Mouse (Mus musculus) forebrain, postnatal 0 days (tissue): ENCODE measurements around the gene Kcnn4. TPM values are rescaled to one million over a fixed set of nuclear protein-coding genes. Genes with fewer than 3 reads are reported as not detected.

ENCODE experiments used
- ATAC-seq: fragments of 200-750 bp; cut with Nextera tagmentation; 2 replicates; pipeline ENCODE4 v1.8.0; 2017; ENCODE audit warnings: mild to moderate bottlenecking, moderate library complexity
- DNase-seq: peaks from one replicate; pipeline ENCODE4 v3.0.0-alpha.2; 2015
- H3K27ac ChIP-seq: fragments of 300-500 bp; sonication (generic); 2 replicates; pipeline ENCODE4 v1.5.1; 2014; ENCODE audit warnings: low read depth, mild to moderate bottlenecking, antibody characterized with exemption, low read length, moderate library complexity, mixed read lengths
- H3K27me3 ChIP-seq: fragments of 300-500 bp; sonication (generic); 2 replicates; pipeline ENCODE4 v1.6.1; 2014; ENCODE audit warnings: mild to moderate bottlenecking, low read length, mixed read lengths; ENCODE audit not compliant: insufficient read depth
- H3K36me3 ChIP-seq: fragments of 300-500 bp; sonication (generic); 2 replicates; pipeline ENCODE4 v1.6.1; 2014; ENCODE audit warnings: mild to moderate bottlenecking, moderate library complexity; ENCODE audit not compliant: insufficient read depth
- H3K4me1 ChIP-seq: fragments of 300-500 bp; sonication (generic); 2 replicates; pipeline ENCODE4 v1.6.1; 2014; ENCODE audit warnings: antibody characterized with exemption; ENCODE audit not compliant: insufficient read depth
- H3K4me2 ChIP-seq: fragments of 300-500 bp; sonication (generic); 2 replicates; pipeline ENCODE4 v1.6.1; 2014; ENCODE audit warnings: low read depth, mild to moderate bottlenecking, moderate library complexity
- H3K4me3 ChIP-seq: fragments of 300-500 bp; sonication (generic); 2 replicates; pipeline ENCODE4 v1.5.1; 2014; ENCODE audit warnings: low read depth, low read length, mixed read lengths
- H3K9ac ChIP-seq: fragments of 300-500 bp; sonication (generic); 2 replicates; pipeline ENCODE4 v1.6.1; 2014; ENCODE audit warnings: mild to moderate bottlenecking
- H3K9me3 ChIP-seq: fragments of 300-500 bp; sonication (generic); 2 replicates; pipeline ENCODE4 v1.6.1; 2016; ENCODE audit warnings: low read length
- CTCF ChIP-seq: sonication (generic); IDR thresholded peaks from 2 replicates; pipeline ENCODE4 v1.5.1; 2016; ENCODE audit warnings: antibody characterized with exemption, control low read depth, low read depth
- WGBS: fragments of 180-500 bp; shearing (Covaris S2); extraction: QIAGEN DNeasy Blood & Tissue Kit; methylation state at CpG from one replicate; pipeline ENCODE4 v1.1.7; 2014; 5-methylcytosine and 5-hydroxymethylcytosine counted together
- microRNA-seq, 2 experiments: library from miRNA; unstranded; fragments of <30 nt; microRNA quantifications; one replicate each; pipeline ENCODE4; 2016
- polyA plus RNA-seq: library from polyadenylated mRNA; unstranded; fragments of >200 nt; fragmentation: Nextera tagmentation; extraction: Ambion mirVana; gene quantifications from 2 replicates; pipeline ENCODE4 v1.2.1, GENCODE M21; 2015
- total RNA-seq: library from RNA; depleted of rRNA; stranded (reverse); fragments of >200 nt; gene quantifications from 2 replicates; pipeline ENCODE4 v1.2.3, GENCODE M21; 2014; rRNA removed

The Kcnn4 gene
- total and polyA plus RNA-seq, 2 experiments from 2014 or later: 0.88 to 1.5 TPM

- no peak overlapping the region for H3K27ac ChIP-seq
- DNase-seq: no peak
- no peak overlapping the region for H3K4me2 ChIP-seq
- no peak for TF ChIP-seq CTCF
- no peaks in the 10 kb centered on the region for H3K36me3 ChIP-seq
- H3K27me3 ChIP-seq: no peaks in the 10 kb centered on the region
- 0 out of 2 replicates have a peak, but pooled peaks cover 4% of the 10 kb centered on the region for H3K4me1 ChIP-seq
- ATAC-seq: no peak
- no peak overlapping the region for H3K4me3 ChIP-seq
- 77% methylated on average over 11 of the region's 11 CpGs for WGBS
- H3K9me3 ChIP-seq: no peaks in the 10 kb centered on the region
- H3K9ac ChIP-seq: no peak overlapping the region
These were observed 61.6 kb downstream of the Kcnn4 start for GRCm38 (mm10) chr7:24431713-24432112.

DNA sequence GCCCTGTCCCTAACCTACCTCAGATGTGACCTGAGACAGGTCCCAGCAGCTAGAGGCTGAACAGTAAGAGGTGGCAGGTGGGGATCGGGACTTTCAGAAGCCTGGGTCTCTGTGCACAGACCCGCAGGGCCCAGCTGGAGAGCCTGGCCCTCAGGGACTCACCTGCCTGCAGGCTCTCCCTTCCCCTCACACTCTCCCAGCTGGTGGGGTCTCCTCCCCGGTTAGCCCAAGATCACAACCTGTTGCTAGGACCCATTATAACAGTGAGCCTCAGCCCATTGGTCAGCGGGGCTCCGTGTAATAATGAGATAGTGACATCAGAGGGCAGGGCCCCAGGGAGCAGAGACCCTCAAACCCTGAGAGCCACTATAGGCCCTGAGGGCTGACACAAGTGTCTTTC lies 65.2 kb downstream of the Kcnn4 start:
- Histone ChIP-seq H3K4me2 (no peak overlapping the region), H3K4me3 (no peak overlapping the region), H3K9me3 (no peaks in the 10 kb centered on the region), H3K4me1 (no peaks in the 10 kb centered on the region), H3K27me3 (no peaks in the 10 kb centered on the region), H3K9ac (no peak overlapping the region), H3K36me3 (no peaks in the 10 kb centered on the region), H3K27ac (no peak overlapping the region)
- ATAC-seq (no peak), DNase-seq (no peak)
- TF ChIP-seq CTCF: no peak
- WGBS: 78% methylated on average over 5 of the region's 5 CpGs

Small RNAs within 50 kb of the gene (microRNA-seq; reads per million reads assigned to microRNA genes)
- 0 reads per million in 2 experiments for gene Gm27592

Other genes with a start within 250 kb of the Kcnn4 start
- gene Zfp235, start 236.1 kb upstream of the Kcnn4 start, total RNA-seq: 26.3 and 31.2 TPM in 2 replicates
- 19.1 and 20.4 TPM in 2 replicates for gene Zfp235, start 236.1 kb upstream of the Kcnn4 start, polyA plus RNA-seq
- gene Zfp114, start 195.2 kb upstream of the Kcnn4 start, total RNA-seq: 5.2 and 8.4 TPM in 2 replicates
- 2.8 and 4.3 TPM in 2 replicates for gene Zfp114, start 195.2 kb upstream of the Kcnn4 start, polyA plus RNA-seq
- 7.3 and 8.4 TPM in 2 replicates for gene Zfp111, start 158.8 kb upstream of the Kcnn4 start, total RNA-seq
- 1.6 and 2.4 TPM in 2 replicates for gene Zfp111, start 158.8 kb upstream of the Kcnn4 start, polyA plus RNA-seq
- gene Zfp109, start 132.7 kb upstream of the Kcnn4 start, total RNA-seq: 5.4 and 7.4 TPM in 2 replicates
- gene Zfp109, start 132.7 kb upstream of the Kcnn4 start, polyA plus RNA-seq: 1.3 and 2.6 TPM in 2 replicates
- gene Zfp108, start 115.5 kb upstream of the Kcnn4 start, total RNA-seq: 9.1 and 13.0 TPM in 2 replicates
- gene Zfp108, start 115.5 kb upstream of the Kcnn4 start, polyA plus RNA-seq: 1.9 and 3.1 TPM in 2 replicates
- gene Zfp93, start 99.8 kb upstream of the Kcnn4 start, total RNA-seq: 9.7 and 13.2 TPM in 2 replicates
- gene Zfp93, start 99.8 kb upstream of the Kcnn4 start, polyA plus RNA-seq: 2.0 and 2.4 TPM in 2 replicates
- gene Zfp61, start 69.0 kb upstream of the Kcnn4 start, total RNA-seq: 32.9 and 34.8 TPM in 2 replicates
- 24.5 and 30.8 TPM in 2 replicates for gene Zfp61, start 69.0 kb upstream of the Kcnn4 start, polyA plus RNA-seq
- gene Zfp94, start 53.6 kb upstream of the Kcnn4 start, total RNA-seq: 15.8 and 16.9 TPM in 2 replicates
- 19.3 and 21.2 TPM in 2 replicates for gene Zfp94, start 53.6 kb upstream of the Kcnn4 start, polyA plus RNA-seq
- gene Tescl, start 36.3 kb upstream of the Kcnn4 start, total RNA-seq: not detected in 2 replicates
- gene Tescl, start 36.3 kb upstream of the Kcnn4 start, polyA plus RNA-seq: not detected in 2 replicates
- gene Lypd5, start 21.1 kb upstream of the Kcnn4 start, total RNA-seq: not detected in 2 replicates
- gene Lypd5, start 21.1 kb upstream of the Kcnn4 start, polyA plus RNA-seq: not detected in 2 replicates
- gene Smg9, start 29.4 kb downstream of the Kcnn4 start, total RNA-seq: 23.9 and 31.8 TPM in 2 replicates
- gene Smg9, start 29.4 kb downstream of the Kcnn4 start, polyA plus RNA-seq: 25.2 and 28.5 TPM in 2 replicates
- gene Irgc1, start 82.0 kb downstream of the Kcnn4 start, total RNA-seq: not detected in 2 replicates
- not detected in 2 replicates for gene Irgc1, start 82.0 kb downstream of the Kcnn4 start, polyA plus RNA-seq
- gene Plaur, start 92.2 kb downstream of the Kcnn4 start, total RNA-seq: 0.85 and 1.3 TPM in 2 replicates
- 1.2 and 1.3 TPM in 2 replicates for gene Plaur, start 92.2 kb downstream of the Kcnn4 start, polyA plus RNA-seq
- 412 and 434 TPM in 2 replicates for gene Cadm4, start 111.8 kb downstream of the Kcnn4 start, total RNA-seq
- 102 and 107 TPM in 2 replicates for gene Cadm4, start 111.8 kb downstream of the Kcnn4 start, polyA plus RNA-seq
- gene Zfp428, start 136.7 kb downstream of the Kcnn4 start, total RNA-seq: 196 and 242 TPM in 2 replicates
- 258 and 279 TPM in 2 replicates for gene Zfp428, start 136.7 kb downstream of the Kcnn4 start, polyA plus RNA-seq
- gene AC161166.1, start 142.2 kb downstream of the Kcnn4 start, total RNA-seq: not detected in 2 replicates
- gene AC161166.1, start 142.2 kb downstream of the Kcnn4 start, polyA plus RNA-seq: 0.13 and 0.31 TPM in 2 replicates
- gene Irgq, start 160.4 kb downstream of the Kcnn4 start, total RNA-seq: 103 and 119 TPM in 2 replicates
- 20.8 and 26.8 TPM in 2 replicates for gene Irgq, start 160.4 kb downstream of the Kcnn4 start, polyA plus RNA-seq
- gene Pinlyp, start 175.9 kb downstream of the Kcnn4 start, total RNA-seq: 0.31 and 0.43 TPM in 2 replicates
- not detected in 2 replicates for gene Pinlyp, start 175.9 kb downstream of the Kcnn4 start, polyA plus RNA-seq
- gene Xrcc1, start 176.0 kb downstream of the Kcnn4 start, total RNA-seq: 41.1 and 49.8 TPM in 2 replicates
- 42.1 and 48.6 TPM in 2 replicates for gene Xrcc1, start 176.0 kb downstream of the Kcnn4 start, polyA plus RNA-seq
- gene Ethe1, start 217.3 kb downstream of the Kcnn4 start, total RNA-seq: 24.2 and 25.8 TPM in 2 replicates
- gene Ethe1, start 217.3 kb downstream of the Kcnn4 start, polyA plus RNA-seq: 24.3 and 26.8 TPM in 2 replicates
- gene Zfp575, start 217.4 kb downstream of the Kcnn4 start, total RNA-seq: 0.38 and 1.2 TPM in 2 replicates
- 19.4 and 24.8 TPM in 2 replicates for gene Zfp575, start 217.4 kb downstream of the Kcnn4 start, polyA plus RNA-seq
- 0.15 TPM in 1 of 2 replicates, not detected in the other for gene Phldb3, start 240.5 kb downstream of the Kcnn4 start, total RNA-seq
- gene Phldb3, start 240.5 kb downstream of the Kcnn4 start, polyA plus RNA-seq: not detected in 2 replicates